ENCODE assay signal across 8 mouse cellular contexts in the genomic region with DNA sequence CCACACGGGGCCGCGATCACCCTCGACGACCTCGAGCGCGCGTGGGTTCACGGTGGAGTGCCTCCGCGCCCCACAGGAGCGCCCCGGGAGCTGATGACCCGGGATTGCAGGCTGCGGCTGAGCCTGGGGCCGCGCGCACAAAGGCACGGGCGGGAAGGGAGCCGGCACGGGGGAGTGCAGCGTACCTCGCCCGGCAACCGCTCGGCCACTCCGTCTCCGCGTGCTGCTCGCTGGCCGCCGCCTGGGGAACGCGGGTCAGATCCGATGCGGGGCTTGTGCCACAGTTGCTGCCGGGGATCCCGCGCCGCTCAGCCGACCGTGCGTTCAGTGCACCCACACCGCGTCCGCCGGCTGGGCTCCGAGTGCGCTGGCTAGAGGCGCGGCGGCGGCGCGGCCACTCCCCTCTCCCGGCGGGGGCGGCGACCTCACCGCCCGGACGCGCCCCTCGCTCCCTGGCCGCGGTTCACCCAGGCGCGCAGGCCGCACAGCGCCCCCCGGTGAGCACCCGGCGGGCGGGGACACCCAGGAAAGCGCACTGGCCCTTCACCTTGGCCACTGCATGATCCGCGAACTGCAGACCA. TPM values are rescaled to one million over a fixed set of nuclear protein-coding genes. Genes with fewer than 3 reads are reported as not detected.
A peak's percentile ranks its signal among the peaks of the same experiment; 100 is the strongest.
DNase-seq lines count a peak whose midpoint lies in the region; ATAC-seq and TF ChIP-seq lines count a peak whose summit lies in the region.

Myo1b (minus strand) TSS at position 496 of the 581 bp plus-strand sequence.

- DNase-seq in layer of hippocampus, adult 18-20 months (ENCODE audit: low spot score in 2 of 2): peak in 1 of 2 experiments; percentile 14
- DNase-seq in layer of hippocampus, adult 9-11 months: no peak
- peak; percentile 85 for DNase-seq in embryo, embryonic 11 days
- peak; percentile 86 to 87 for DNase-seq in heart, adult 2 months
- DNase-seq in kidney, adult 18-20 months: peak; percentile 76
- peak; percentile 80 for DNase-seq in liver, embryonic 11.5 days (ENCODE audit: low spot score)
- peak; percentile 20 for DNase-seq in midbrain, postnatal 0 days (ENCODE audit: low spot score)
- peak; percentile 83 for DNase-seq in stomach, postnatal 0 days (ENCODE audit: low spot score)

- peak; percentile 76 for ATAC-seq in liver, embryonic 11.5 days (replicated peaks; ENCODE audit: low FRiP score)
- ATAC-seq in midbrain, postnatal 0 days (ENCODE audit: low FRiP score): peak; percentile 73
- ATAC-seq in stomach, postnatal 0 days (ENCODE audit: low FRiP score, low TSS enrichment): peak; percentile 90

- no peaks in the 10 kb centered on the region for H3K27me3 ChIP-seq in heart, adult 2 months (ENCODE audit: control insufficient read depth, insufficient read depth, low read length)
- peaks cover 15% of the 10 kb centered on the region for H3K27me3 ChIP-seq in liver, embryonic 11.5 days (replicated peaks; ENCODE audit: control insufficient read depth, insufficient read depth, low read length)
- no peaks in the 10 kb centered on the region for H3K27me3 ChIP-seq in midbrain, postnatal 0 days (ENCODE audit: insufficient read depth, low read length)
- no peaks in the 10 kb centered on the region for H3K27me3 ChIP-seq in stomach, postnatal 0 days (ENCODE audit: control insufficient read depth, insufficient read depth, low read length)

- peak; percentile 76 for TF ChIP-seq CTCF in heart, adult 2 months (IDR thresholded peaks at IDR 0.05)
- TF ChIP-seq CTCF in midbrain, postnatal 0 days (IDR thresholded peaks at IDR 0.05): peak; percentile 43
- peak; percentile 69 for TF ChIP-seq CTCF in stomach, postnatal 0 days (IDR thresholded peaks at IDR 0.05; ENCODE audit: low read depth)

- no peaks in the 10 kb centered on the region for H3K36me3 ChIP-seq in heart, adult 2 months (ENCODE audit: control insufficient read depth, insufficient read depth, low read length)
- H3K36me3 ChIP-seq in liver, embryonic 11.5 days (ENCODE audit: control insufficient read depth, insufficient read depth, low read length): no peaks in the 10 kb centered on the region
- no peaks in the 10 kb centered on the region for H3K36me3 ChIP-seq in midbrain, postnatal 0 days (ENCODE audit: insufficient read depth, low read length)
- no peaks in the 10 kb centered on the region for H3K36me3 ChIP-seq in stomach, postnatal 0 days (ENCODE audit: control insufficient read depth, insufficient read depth, low read length)

- H3K9ac ChIP-seq in heart, adult 2 months (ENCODE audit: low read depth, low read length): peak within 1 kb of the TSS; percentile 91
- peak within 1 kb of the TSS; percentile 77 for H3K9ac ChIP-seq in liver, embryonic 11.5 days (ENCODE audit: low read depth, low read length)
- H3K9ac ChIP-seq in midbrain, postnatal 0 days (replicated peaks; ENCODE audit: low read length, poor library complexity, severe bottlenecking): peak within 1 kb of the TSS; percentile 81
- peak within 1 kb of the TSS; percentile 82 for H3K9ac ChIP-seq in stomach, postnatal 0 days (ENCODE audit: low read length)

- peaks cover 8% of the 10 kb centered on the region for H3K4me1 ChIP-seq in heart, adult 2 months (ENCODE audit: control insufficient read depth, insufficient read depth, low read length)
- peaks cover 6% of the 10 kb centered on the region; the same call in 1 of the 2 replicates for H3K4me1 ChIP-seq in liver, embryonic 11.5 days (replicated peaks; ENCODE audit: control insufficient read depth, insufficient read depth, low read length)
- H3K4me1 ChIP-seq in midbrain, postnatal 0 days (ENCODE audit: insufficient read depth, low read length): peaks cover 4% of the 10 kb centered on the region; the same call in 1 of the 2 replicates
- no peaks in the 10 kb centered on the region; the same call in 1 of the 2 replicates for H3K4me1 ChIP-seq in stomach, postnatal 0 days (replicated peaks; ENCODE audit: control insufficient read depth, insufficient read depth)

- peak; percentile 60 for TF ChIP-seq POLR2A in heart, adult 2 months (IDR thresholded peaks at IDR 0.05; ENCODE audit: insufficient read depth, low read depth, low read length)

- intact Hi-C loops in heart, adult 2 months (cut with DNase I): loop anchor here (1.0 to 2.0 kb wide), 3 partner anchors 23 to 135 kb away; no protein-coding TSS in a partner anchor

- H3K79me2 ChIP-seq in heart, adult 2 months (replicated peaks; ENCODE audit: control insufficient read depth, insufficient read depth, low read length): no peaks in the 10 kb centered on the region

- H3K27ac ChIP-seq in heart, adult 2 months: peak within 1 kb of the TSS; percentile 92
- H3K27ac ChIP-seq in liver, embryonic 11.5 days (ENCODE audit: low read depth, low read length): peak within 1 kb of the TSS; percentile 81
- peak within 1 kb of the TSS; percentile 48 for H3K27ac ChIP-seq in midbrain, postnatal 0 days (ENCODE audit: low read depth, low read length)
- H3K27ac ChIP-seq in stomach, postnatal 0 days (replicated peaks): peak within 1 kb of the TSS; percentile 82

- under 1% methylated on average over 79 of the region's 79 CpGs for WGBS in heart, adult 2 months
- under 1% methylated on average over 72 of the region's 79 CpGs for WGBS in liver, embryonic 11.5 days
- 0% methylated on average over 57 of the region's 79 CpGs for WGBS in midbrain, postnatal 0 days
- WGBS in stomach, postnatal 0 days: under 1% methylated on average over 73 of the region's 79 CpGs

- TF ChIP-seq EP300 in heart, adult 2 months (IDR thresholded peaks at IDR 0.05; ENCODE audit: insufficient read depth, low read depth, low read length): no peak
- TF ChIP-seq EP300 in stomach, postnatal 0 days (optimal IDR thresholded peaks at IDR 0.05): no peak

- no peaks in the 10 kb centered on the region for H3K9me3 ChIP-seq in liver, embryonic 11.5 days (ENCODE audit: control insufficient read depth, low read length)
- no peaks in the 10 kb centered on the region for H3K9me3 ChIP-seq in midbrain, postnatal 0 days (ENCODE audit: low read length)
- no peaks in the 10 kb centered on the region for H3K9me3 ChIP-seq in stomach, postnatal 0 days (ENCODE audit: control insufficient read depth, low read length)

- peak within 1 kb of the TSS; percentile 85 for H3K4me2 ChIP-seq in liver, embryonic 11.5 days
- H3K4me2 ChIP-seq in midbrain, postnatal 0 days (ENCODE audit: low read depth, low read length, poor library complexity, severe bottlenecking): peak within 1 kb of the TSS; percentile 86
- H3K4me2 ChIP-seq in stomach, postnatal 0 days (replicated peaks; ENCODE audit: low read depth): peak within 1 kb of the TSS; percentile 90

- H3K4me3 ChIP-seq in heart, adult 2 months: peak within 1 kb of the TSS; percentile 81
- H3K4me3 ChIP-seq in liver, embryonic 11.5 days (ENCODE audit: low read depth, low read length): peak within 1 kb of the TSS; percentile 69
- H3K4me3 ChIP-seq in midbrain, postnatal 0 days (ENCODE audit: low read depth, low read length): peak within 1 kb of the TSS; percentile 80
- peak within 1 kb of the TSS; percentile 85 for H3K4me3 ChIP-seq in stomach, postnatal 0 days (ENCODE audit: low read depth, low read length)

RNA-seq across cellular contexts. Expression of gene Myo1b, which starts in this region (rescaled TPM):
- total RNA-seq in layer of hippocampus, adult 18-20 months (2021): 10 to 100 TPM; 10.1 to 10.4 TPM
- 10 to 100 TPM; 29.6 to 30.1 TPM for total RNA-seq in heart, adult 2 months (2021)
- polyA plus RNA-seq in heart, adult 2 months (2012; rRNA removed): 5.5 and 11.4 TPM in 2 replicates
- polyA plus RNA-seq in liver, embryonic 11.5 days (2014; fragmentation: Nextera tagmentation; extraction: Ambion mirVana): 26.4 and 27.0 TPM in 2 replicates
- total RNA-seq in midbrain, postnatal 0 days (2014; rRNA removed): 33.5 and 45.5 TPM in 2 replicates
- polyA plus RNA-seq in midbrain, postnatal 0 days (2015; fragmentation: Nextera tagmentation; extraction: Ambion mirVana): 39.5 and 41.0 TPM in 2 replicates
- polyA plus RNA-seq in stomach, postnatal 0 days (2015; fragmentation: Nextera tagmentation; extraction: Ambion mirVana): 31.7 and 38.3 TPM in 2 replicates
